Mouse (Mus musculus) heart, embryonic 16.5 days (tissue): ENCODE measurements at regions not wholly inside any gene's neighbourhood (a gene's known extent, or its start where the extent isn't known, plus 50 kb on each side); places are given as distances from the start of the nearest gene placed in this dataset.

Experiments
- ATAC-seq: fragments of 200-750 bp; cut with Nextera tagmentation; replicated peaks from 2 replicates; pipeline ENCODE4 v1.8.0; 2017; ENCODE audit warnings: moderate number of reproducible peaks; ENCODE audit not compliant: insufficient read depth, low FRiP score; ENCODE audit errors: extremely low read depth
- H3K27ac ChIP-seq: fragments of 300-500 bp; sonication (generic); 2 replicates; pipeline ENCODE4 v1.5.1; 2014; ENCODE audit warnings: mild to moderate bottlenecking, low read length, control low read depth, moderate library complexity
- H3K27me3 ChIP-seq: fragments of 300-500 bp; sonication (generic); 2 replicates; pipeline ENCODE4 v1.6.1; 2014; ENCODE audit warnings: low read length, mixed read lengths; ENCODE audit not compliant: control insufficient read depth, insufficient read depth
- H3K36me3 ChIP-seq: fragments of 300-500 bp; sonication (generic); 2 replicates; pipeline ENCODE4 v1.6.1; 2014; ENCODE audit not compliant: control insufficient read depth, insufficient read depth
- H3K4me1 ChIP-seq: fragments of 300-500 bp; sonication (generic); 2 replicates; pipeline ENCODE4 v1.6.1; 2014; ENCODE audit warnings: low read length, mixed read lengths; ENCODE audit not compliant: control insufficient read depth, insufficient read depth
- H3K4me2 ChIP-seq: fragments of 300-500 bp; sonication (generic); 2 replicates; pipeline ENCODE4 v1.6.1; 2014; ENCODE audit warnings: low read depth, mild to moderate bottlenecking, control low read depth, low read length
- H3K4me3 ChIP-seq: fragments of 300-500 bp; sonication (generic); 2 replicates; pipeline ENCODE4 v1.5.1; 2014; ENCODE audit warnings: mild to moderate bottlenecking, control low read depth, low read length
- H3K9ac ChIP-seq: fragments of 300-500 bp; sonication (generic); 2 replicates; pipeline ENCODE4 v1.6.1; 2014; ENCODE audit warnings: low read length, control low read depth
- H3K9me3 ChIP-seq: fragments of 300-500 bp; sonication (generic); replicated peaks from 2 replicates; pipeline ENCODE4 v1.6.1; 2016; ENCODE audit warnings: low read length; ENCODE audit not compliant: control insufficient read depth
- whole genome bisulfite sequencing: fragments of 180-500 bp; shearing (Covaris S2); extraction: QIAGEN DNeasy Blood & Tissue Kit; methylation state at CpG from one replicate; pipeline ENCODE4 v1.1.7; 2014; 5-methylcytosine and 5-hydroxymethylcytosine counted together

- no peak overlapping the region for H3K4me2 ChIP-seq
- WGBS: 67% methylated on average over 8 of the region's 8 CpGs
- no peak for ATAC-seq
Observed at GRCm38 (mm10) chr2:179293114-179293513, 149.1 kb upstream of the Cdh4 start.

GRCm38 (mm10) chr2:179297057-179297456, 145.2 kb upstream of the Cdh4 start:
- 74% methylated on average over 9 of the region's 9 CpGs for WGBS
- no peak overlapping the region for H3K4me2 ChIP-seq
- no peaks in the 10 kb centered on the region for H3K4me1 ChIP-seq
- no peak for ATAC-seq
- H3K9ac ChIP-seq: no peak overlapping the region
- H3K27me3 ChIP-seq: no peaks in the 10 kb centered on the region; the same call in 1 of the 2 replicates
- H3K27ac ChIP-seq: no peak overlapping the region
- H3K36me3 ChIP-seq: no peaks in the 10 kb centered on the region
- H3K9me3 ChIP-seq: no peaks in the 10 kb centered on the region
- no peak overlapping the region for H3K4me3 ChIP-seq

More at GRCm38 (mm10) chr2:179293114-179293513, 149.1 kb upstream of the Cdh4 start:
- H3K9me3 ChIP-seq: no peaks in the 10 kb centered on the region
- no peaks in the 10 kb centered on the region; the same call in 1 of the 2 replicates for H3K27me3 ChIP-seq
- no peak overlapping the region for H3K4me3 ChIP-seq
- H3K36me3 ChIP-seq: no peaks in the 10 kb centered on the region
- no peaks in the 10 kb centered on the region for H3K4me1 ChIP-seq
- no peak overlapping the region for H3K9ac ChIP-seq
- no peak overlapping the region for H3K27ac ChIP-seq

- no peak overlapping the region for H3K9ac ChIP-seq
- no peaks in the 10 kb centered on the region for H3K9me3 ChIP-seq
- H3K27ac ChIP-seq: no peak overlapping the region
- H3K4me2 ChIP-seq: no peak overlapping the region
- H3K27me3 ChIP-seq: no peaks in the 10 kb centered on the region
- no peak overlapping the region for H3K4me3 ChIP-seq
- no peak for ATAC-seq
- no peaks in the 10 kb centered on the region for H3K36me3 ChIP-seq
- WGBS: 21% methylated on average over 8 of the region's 8 CpGs
- no peaks in the 10 kb centered on the region; the same call in 1 of the 2 replicates for H3K4me1 ChIP-seq
Observed at GRCm38 (mm10) chr2:179303765-179304164, 138.5 kb upstream of the Cdh4 start.

- no peaks in the 10 kb centered on the region for H3K36me3 ChIP-seq
- H3K4me3 ChIP-seq: no peak overlapping the region
- no peaks in the 10 kb centered on the region; the same call in 1 of the 2 replicates for H3K4me1 ChIP-seq
- H3K27me3 ChIP-seq: no peaks in the 10 kb centered on the region
- no peaks in the 10 kb centered on the region for H3K9me3 ChIP-seq
- no peak overlapping the region for H3K27ac ChIP-seq
- no peak overlapping the region for H3K9ac ChIP-seq
- no peak overlapping the region for H3K4me2 ChIP-seq
- no peak for ATAC-seq
- WGBS: 19% methylated on average over 11 of the region's 11 CpGs
Observed at GRCm38 (mm10) chr2:179307286-179307931, 134.8 kb upstream of the Cdh4 start.

- Histone ChIP-seq H3K4me3 (no peak overlapping the region), H3K36me3 (no peaks in the 10 kb centered on the region), H3K4me2 (no peak overlapping the region), H3K4me1 (no peaks in the 10 kb centered on the region; the same call in 1 of the 2 replicates), H3K27me3 (no peaks in the 10 kb centered on the region), H3K9me3 (no peaks in the 10 kb centered on the region), H3K9ac (no peak overlapping the region), H3K27ac (no peak overlapping the region)
- 23% methylated on average over 3 of the region's 3 CpGs for WGBS
- ATAC-seq: no peak
Observed at GRCm38 (mm10) chr2:179307932-179308303, 134.3 kb upstream of the Cdh4 start.

GRCm38 (mm10) chr2:179318046-179318445, 124.2 kb upstream of the Cdh4 start:
- Histone ChIP-seq H3K27me3 (no peaks in the 10 kb centered on the region), H3K4me2 (no peak overlapping the region), H3K9ac (no peak overlapping the region), H3K36me3 (no peaks in the 10 kb centered on the region), H3K4me3 (no peak overlapping the region), H3K9me3 (0 out of 2 replicates have a peak, but pooled peaks cover 3% of the 10 kb centered on the region), H3K4me1 (no peaks in the 10 kb centered on the region), H3K27ac (no peak overlapping the region)
- 63% methylated on average over 6 of the region's 6 CpGs for WGBS
- ATAC-seq: no peak

- H3K36me3 ChIP-seq: no peaks in the 10 kb centered on the region
- H3K9me3 ChIP-seq: 0 out of 2 replicates have a peak, but pooled peaks cover 3% of the 10 kb centered on the region
- H3K4me2 ChIP-seq: no peak overlapping the region
- 76% methylated on average over 5 of the region's 5 CpGs for WGBS
- H3K9ac ChIP-seq: no peak overlapping the region
- H3K27me3 ChIP-seq: no peaks in the 10 kb centered on the region
- H3K4me1 ChIP-seq: no peaks in the 10 kb centered on the region
- H3K4me3 ChIP-seq: no peak overlapping the region
- no peak for ATAC-seq
- H3K27ac ChIP-seq: no peak overlapping the region
Observed at GRCm38 (mm10) chr2:179325242-179325641, 117.0 kb upstream of the Cdh4 start.

GRCm38 (mm10) chr2:179332872-179333489, 109.2 kb upstream of the Cdh4 start:
- ATAC-seq: no peak
- no peaks in the 10 kb centered on the region for H3K36me3 ChIP-seq
- H3K9ac ChIP-seq: no peak overlapping the region
- WGBS: 67% methylated on average over 5 of the region's 5 CpGs
- H3K4me2 ChIP-seq: no peak overlapping the region
- H3K4me3 ChIP-seq: no peak overlapping the region
- no peaks in the 10 kb centered on the region for H3K27me3 ChIP-seq
- H3K9me3 ChIP-seq: no peaks in the 10 kb centered on the region
- no peaks in the 10 kb centered on the region for H3K4me1 ChIP-seq
- no peak overlapping the region for H3K27ac ChIP-seq

GRCm38 (mm10) chr2:179333587-179333986, 108.6 kb upstream of the Cdh4 start:
- Histone ChIP-seq H3K9me3 (no peaks in the 10 kb centered on the region), H3K4me1 (no peaks in the 10 kb centered on the region), H3K27me3 (no peaks in the 10 kb centered on the region), H3K27ac (no peak overlapping the region), H3K36me3 (no peaks in the 10 kb centered on the region), H3K9ac (no peak overlapping the region), H3K4me3 (no peak overlapping the region), H3K4me2 (no peak overlapping the region)
- WGBS: 68% methylated on average over 5 of the region's 5 CpGs
- ATAC-seq: no peak
